Mouse (Mus musculus): ENCODE data around the gene Sirt4. TPM values are rescaled to one million over a fixed set of nuclear protein-coding genes. Genes with fewer than 3 reads are reported as not detected.
A peak's percentile ranks its signal among the peaks of the same experiment; 100 is the strongest.
"Not testable (repeated sequence)": the region's sequence is repeated elsewhere in the genome, so short reads cannot be mapped to it uniquely, and the experiment has no call there.

Gene Sirt4
- polyA plus RNA-seq, 1 experiment from 2014 or later = 16.2 TPM

GRCm38 (mm10) chr5:115509321-115509761, 24.8 kb upstream of the Sirt4 start:
- H3K4me1 ChIP-seq (ENCODE audit: control insufficient read depth, insufficient read depth, low read length) = peaks cover 26% of the 10 kb centered on the region
- DNase-seq (ENCODE audit: low spot score, missing footprints) (peak; percentile 90), ATAC-seq (ENCODE audit: low FRiP score) (no peak)
- WGBS = 48% methylated on average over 15 of the region's 15 CpGs
- no peak overlapping the region for H3K4me3 ChIP-seq (ENCODE audit: low read depth, low read length)
- no peaks in the 10 kb centered on the region for H3K27me3 ChIP-seq (ENCODE audit: control insufficient read depth, insufficient read depth, low read length)
- no peaks in the 10 kb centered on the region for H3K36me3 ChIP-seq (ENCODE audit: control insufficient read depth, insufficient read depth, low read length)
- no peak overlapping the region for H3K27ac ChIP-seq (ENCODE audit: low read depth, low read length)
- no peak overlapping the region for H3K9ac ChIP-seq (ENCODE audit: low read length)
- no peak overlapping the region for H3K4me2 ChIP-seq
- H3K9me3 ChIP-seq (ENCODE audit: control insufficient read depth, low read length) = no peaks in the 10 kb centered on the region

GRCm38 (mm10) chr5:115508859-115509147, 24.3 kb upstream of the Sirt4 start:
- ATAC-seq (ENCODE audit: low FRiP score) = peak; percentile 19; the same call in 1 of the 2 replicates
- Histone ChIP-seq H3K4me3 (ENCODE audit: low read depth, low read length) (no peak overlapping the region), H3K9me3 (ENCODE audit: control insufficient read depth, low read length) (no peaks in the 10 kb centered on the region), H3K4me1 (ENCODE audit: control insufficient read depth, insufficient read depth, low read length) (peaks cover 26% of the 10 kb centered on the region), H3K27ac (ENCODE audit: low read depth, low read length) (no peak overlapping the region), H3K36me3 (ENCODE audit: control insufficient read depth, insufficient read depth, low read length) (no peaks in the 10 kb centered on the region), H3K27me3 (ENCODE audit: control insufficient read depth, insufficient read depth, low read length) (no peaks in the 10 kb centered on the region), H3K4me2 (peak overlapping the region; percentile 87; the same call in 1 of the 2 replicates), H3K9ac (ENCODE audit: low read length) (no peak overlapping the region)
- peak; percentile 83 for DNase-seq (ENCODE audit: low spot score, missing footprints)
- WGBS = 22% methylated on average over 10 of the region's 10 CpGs

DNA sequence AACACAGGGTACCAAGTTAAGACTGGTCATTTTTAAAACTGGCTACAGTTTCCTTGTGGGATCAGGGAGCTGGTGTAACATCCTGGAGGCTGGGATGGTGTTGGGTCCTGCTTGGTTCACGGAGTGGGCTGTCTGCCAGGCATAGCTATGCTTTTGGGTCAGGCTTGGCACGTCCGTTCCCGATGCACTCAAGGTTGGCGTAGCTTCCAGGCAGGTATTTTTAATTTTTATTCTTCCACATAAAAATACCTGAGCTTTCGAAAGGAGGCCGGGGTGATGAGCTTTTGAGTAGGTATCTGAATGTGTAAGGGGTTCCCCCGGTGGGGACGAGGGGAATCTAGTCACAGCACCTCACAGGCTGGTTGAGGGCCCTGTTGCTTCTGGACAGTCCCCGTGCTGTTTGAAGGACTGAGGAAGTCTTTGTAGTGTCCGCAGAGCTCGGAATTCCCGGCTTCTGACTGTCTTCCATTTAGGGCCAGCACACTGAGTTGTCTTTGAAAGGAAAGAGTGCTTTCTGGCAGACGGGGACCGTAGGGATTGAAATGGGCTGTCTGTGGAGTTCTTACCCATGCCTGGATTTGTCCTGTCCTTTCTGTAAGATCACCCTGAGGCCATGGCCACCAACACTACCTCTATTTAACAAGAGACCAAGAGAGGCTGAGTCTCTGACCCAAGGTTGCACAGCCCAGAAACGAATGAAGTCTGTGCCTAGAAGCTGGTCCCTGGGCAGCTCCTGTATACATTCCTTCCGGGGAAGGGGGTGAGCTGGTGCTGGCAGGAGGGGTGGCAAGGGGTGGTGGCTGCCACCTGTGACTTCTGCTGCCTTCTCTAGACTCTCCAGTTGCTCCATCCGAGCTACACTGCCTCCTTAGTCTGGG, 23.7 kb upstream of the Sirt4 start:
- no peak overlapping the region for H3K27ac ChIP-seq (ENCODE audit: low read depth, low read length)
- peak overlapping the region; percentile 91; the same call in 1 of the 2 replicates for H3K9ac ChIP-seq (ENCODE audit: low read length)
- H3K4me1 ChIP-seq (ENCODE audit: control insufficient read depth, insufficient read depth, low read length) = peaks cover 26% of the 10 kb centered on the region
- peak overlapping the region; percentile 87; the same call in 1 of the 2 replicates for H3K4me2 ChIP-seq
- WGBS = 50% methylated on average over 18 of the region's 18 CpGs
- peak overlapping the region; percentile 82 for H3K4me3 ChIP-seq (ENCODE audit: low read depth, low read length)
- H3K9me3 ChIP-seq (ENCODE audit: control insufficient read depth, low read length) = no peaks in the 10 kb centered on the region
- H3K27me3 ChIP-seq (ENCODE audit: control insufficient read depth, insufficient read depth, low read length) = no peaks in the 10 kb centered on the region
- DNase-seq (ENCODE audit: low spot score, missing footprints) = peak; percentile 84
- H3K36me3 ChIP-seq (ENCODE audit: control insufficient read depth, insufficient read depth, low read length) = no peaks in the 10 kb centered on the region
- no peak for ATAC-seq (ENCODE audit: low FRiP score)

DNA sequence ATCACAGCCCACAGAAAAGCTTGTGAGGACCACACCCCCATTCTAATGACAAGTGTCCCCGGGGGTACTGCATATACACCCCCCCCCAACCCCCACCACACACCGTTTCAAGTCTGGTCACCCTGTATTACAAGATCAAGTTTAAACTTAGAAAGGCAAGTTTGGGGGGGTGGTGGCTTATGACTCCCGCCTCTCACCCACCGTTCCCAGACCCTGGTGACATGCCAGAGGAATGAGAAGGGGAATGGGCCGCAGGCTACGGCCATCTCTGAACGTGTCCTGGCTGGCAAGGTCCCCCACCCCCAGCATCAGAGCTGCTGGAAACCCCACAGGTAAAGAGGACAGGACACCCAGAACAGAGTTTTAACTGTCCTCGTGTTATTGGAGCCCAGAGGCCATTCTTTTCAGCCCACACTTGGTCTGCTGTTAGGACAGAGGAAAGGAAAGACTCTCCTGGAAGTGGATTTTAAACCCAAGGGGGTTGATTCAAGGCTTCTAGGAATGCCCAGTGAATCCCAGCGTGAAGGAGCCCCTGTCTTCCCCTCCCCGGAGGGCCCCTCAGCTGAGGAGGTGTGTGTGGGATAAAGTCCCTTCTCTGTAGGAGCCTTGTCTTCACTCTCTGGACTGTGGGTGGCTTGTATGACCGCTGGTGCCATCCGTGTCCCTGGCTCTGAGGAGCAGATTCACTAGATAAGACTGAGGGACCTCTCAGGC, 22.9 kb upstream of the Sirt4 start:
- Histone ChIP-seq H3K9ac (ENCODE audit: low read length) (peak overlapping the region; percentile 91), H3K27me3 (ENCODE audit: control insufficient read depth, insufficient read depth, low read length) (no peaks in the 10 kb centered on the region), H3K4me3 (ENCODE audit: low read depth, low read length) (peak overlapping the region; percentile 82), H3K4me2 (peak overlapping the region; percentile 87), H3K36me3 (ENCODE audit: control insufficient read depth, insufficient read depth, low read length) (no peaks in the 10 kb centered on the region), H3K4me1 (ENCODE audit: control insufficient read depth, insufficient read depth, low read length) (peaks cover 26% of the 10 kb centered on the region), H3K27ac (ENCODE audit: low read depth, low read length) (no peak overlapping the region; the same call in 1 of the 2 replicates), H3K9me3 (ENCODE audit: control insufficient read depth, low read length) (no peaks in the 10 kb centered on the region)
- peak; percentile 12 for ATAC-seq (ENCODE audit: low FRiP score)
- DNase-seq (ENCODE audit: low spot score, missing footprints) = peak; percentile 86
- 27% methylated on average over 12 of the region's 12 CpGs for WGBS

- Histone ChIP-seq H3K27ac (ENCODE audit: low read depth, low read length) (peak within 1 kb of the TSS; percentile 9; the same call in 1 of the 2 replicates), H3K36me3 (ENCODE audit: control insufficient read depth, insufficient read depth, low read length) (no peaks in the 10 kb centered on the region), H3K9ac (ENCODE audit: low read length) (peak within 1 kb of the TSS; percentile 91), H3K4me1 (ENCODE audit: control insufficient read depth, insufficient read depth, low read length) (peaks cover 26% of the 10 kb centered on the region), H3K4me2 (peak within 1 kb of the TSS; percentile 87), H3K4me3 (ENCODE audit: low read depth, low read length) (peak within 1 kb of the TSS; percentile 82), H3K27me3 (ENCODE audit: control insufficient read depth, insufficient read depth, low read length) (no peaks in the 10 kb centered on the region), H3K9me3 (ENCODE audit: control insufficient read depth, low read length) (no peaks in the 10 kb centered on the region)
- DNase-seq (ENCODE audit: low spot score, missing footprints) (peak; percentile 100), ATAC-seq (ENCODE audit: low FRiP score) (peak; percentile 89)
- WGBS = under 1% methylated on average over 57 of the region's 74 CpGs
Measured at GRCm38 (mm10) chr5:115506454-115507201, 22.1 kb upstream of the Sirt4 start, which contains the start of gene Pxn. Gene Pxn, plus strand, starts transcription at chr5:115506676.

DNA sequence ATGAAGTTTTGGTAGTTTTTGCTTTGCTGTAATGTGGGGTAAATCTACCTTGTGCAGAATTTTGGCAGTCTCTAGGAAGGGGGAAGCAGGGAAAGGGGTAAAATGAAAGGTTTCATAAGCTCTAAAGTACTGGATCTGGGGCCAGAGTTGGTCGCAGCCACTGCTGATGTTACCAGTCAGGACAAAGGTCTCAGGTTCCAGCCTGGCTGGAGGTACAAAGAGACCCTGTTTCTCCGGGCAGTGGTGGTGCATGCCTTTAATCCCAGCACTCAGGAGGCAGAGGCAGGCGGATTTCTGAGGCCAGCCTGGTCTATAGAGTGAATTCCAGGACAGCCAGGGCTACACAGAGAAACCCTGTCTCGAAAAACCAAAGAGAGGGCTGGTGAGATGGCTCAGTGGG, 21.1 kb upstream of the Sirt4 start:
- H3K4me2 ChIP-seq; H3K4me3 ChIP-seq (ENCODE audit: low read depth, low read length); ATAC-seq (ENCODE audit: low FRiP score); H3K9me3 ChIP-seq (ENCODE audit: control insufficient read depth, low read length); H3K9ac ChIP-seq (ENCODE audit: low read length); H3K27ac ChIP-seq (ENCODE audit: low read depth, low read length); H3K36me3 ChIP-seq (ENCODE audit: control insufficient read depth, insufficient read depth, low read length); H3K27me3 ChIP-seq (ENCODE audit: control insufficient read depth, insufficient read depth, low read length): not testable (repeated sequence)
- peaks cover 26% of the 10 kb centered on the region for H3K4me1 ChIP-seq (ENCODE audit: control insufficient read depth, insufficient read depth, low read length)
- peak; percentile 31 for DNase-seq (ENCODE audit: low spot score, missing footprints)
- WGBS = 75% methylated on average over 4 of the region's 4 CpGs

DNA sequence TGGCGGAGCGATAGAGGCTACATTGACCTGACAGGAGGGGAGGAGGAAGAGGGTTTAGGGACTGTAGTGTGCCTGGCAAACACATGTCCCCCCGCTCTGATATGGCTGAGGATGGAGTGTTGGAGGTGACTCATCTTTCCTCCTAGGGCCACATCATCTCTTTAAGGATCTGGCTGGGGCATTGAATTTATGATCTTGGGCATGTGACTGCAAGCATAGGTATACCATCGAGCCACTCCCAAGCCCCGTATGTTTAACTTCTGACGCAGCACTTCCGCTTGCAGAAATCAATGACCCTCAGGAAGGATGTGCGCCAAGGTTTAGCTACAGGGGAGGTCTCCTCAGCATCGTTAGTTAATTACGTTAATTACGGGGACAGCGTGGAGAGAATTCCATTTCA, 18.5 kb upstream of the Sirt4 start:
- Histone ChIP-seq H3K4me1 (ENCODE audit: control insufficient read depth, insufficient read depth, low read length) (peaks cover 10% of the 10 kb centered on the region), H3K9ac (ENCODE audit: low read length) (no peak overlapping the region), H3K4me2 (no peak overlapping the region), H3K27me3 (ENCODE audit: control insufficient read depth, insufficient read depth, low read length) (no peaks in the 10 kb centered on the region), H3K36me3 (ENCODE audit: control insufficient read depth, insufficient read depth, low read length) (no peaks in the 10 kb centered on the region), H3K4me3 (ENCODE audit: low read depth, low read length) (no peak overlapping the region), H3K9me3 (ENCODE audit: control insufficient read depth, low read length) (no peaks in the 10 kb centered on the region), H3K27ac (ENCODE audit: low read depth, low read length) (no peak overlapping the region)
- WGBS = 74% methylated on average over 12 of the region's 12 CpGs
- DNase-seq (ENCODE audit: low spot score, missing footprints) (no peak), ATAC-seq (ENCODE audit: low FRiP score) (no peak)

- no peaks in the 10 kb centered on the region for H3K9me3 ChIP-seq (ENCODE audit: control insufficient read depth, low read length)
- ATAC-seq (ENCODE audit: low FRiP score) = no peak
- no peak overlapping the region for H3K4me3 ChIP-seq (ENCODE audit: low read depth, low read length)
- DNase-seq (ENCODE audit: low spot score, missing footprints) = peak; percentile 62
- H3K27ac ChIP-seq (ENCODE audit: low read depth, low read length) = no peak overlapping the region
- H3K9ac ChIP-seq (ENCODE audit: low read length) = no peak overlapping the region
- no peaks in the 10 kb centered on the region for H3K27me3 ChIP-seq (ENCODE audit: control insufficient read depth, insufficient read depth, low read length)
- no peaks in the 10 kb centered on the region for H3K4me1 ChIP-seq (ENCODE audit: control insufficient read depth, insufficient read depth, low read length)
- H3K36me3 ChIP-seq (ENCODE audit: control insufficient read depth, insufficient read depth, low read length) = no peaks in the 10 kb centered on the region
- 85% methylated on average over 12 of the region's 12 CpGs for WGBS
- H3K4me2 ChIP-seq = no peak overlapping the region
Measured at GRCm38 (mm10) chr5:115500383-115500935, 15.9 kb upstream of the Sirt4 start.
